Mouse (Mus musculus): ENCODE data around the gene Ube2n.

DNA sequence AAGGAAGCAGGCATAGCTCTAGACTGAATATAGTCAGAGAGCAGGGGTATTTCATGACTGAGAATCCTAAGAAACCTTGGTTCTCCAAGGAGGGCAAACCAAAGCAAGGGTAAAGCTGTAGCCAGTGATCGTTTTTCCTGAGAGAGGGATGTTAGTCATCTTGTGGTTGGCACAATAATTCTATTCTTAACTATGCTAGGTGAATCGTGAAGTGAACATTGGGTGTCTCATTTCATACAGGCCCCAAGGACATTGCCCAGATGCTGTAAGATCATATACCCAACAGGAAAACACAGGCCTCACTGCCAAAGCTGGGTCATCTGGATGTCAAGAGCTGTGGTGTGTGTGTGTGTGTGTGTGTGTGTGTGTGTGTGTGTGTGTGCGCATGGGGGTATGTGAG is 43.8 kb upstream of the Ube2n start:
- TF ChIP-seq POLR2A (IDR thresholded peaks at IDR 0.05; ENCODE audit: control insufficient read depth in 1 of 2, insufficient read depth in 1 of 2, low read depth in 1 of 2, low read length in 2 of 2, poor library complexity in 1 of 2) (no peak), MAZ (IDR thresholded peaks at IDR 0.05; ENCODE audit: low read depth, low read length) (no peak), E2F4 (IDR thresholded peaks at IDR 0.05; ENCODE audit: borderline replicate concordance, low read depth, low read length) (no peak), CTCF (IDR thresholded peaks at IDR 0.05 in 2 of 3, conservative IDR thresholded peaks at IDR 0.05 in 1 of 3; ENCODE audit: control insufficient read depth in 1 of 3, insufficient read depth in 1 of 3, low read depth in 2 of 3, low read length in 3 of 3, poor library complexity in 1 of 3, severe bottlenecking in 1 of 3) (no peak), SMC3 (IDR thresholded peaks at IDR 0.05; ENCODE audit: low read depth, low read length) (no peak), EP300 (IDR thresholded peaks at IDR 0.05; ENCODE audit: low read depth in 1 of 2, low read length in 2 of 2) (no peak), TBP (IDR thresholded peaks at IDR 0.05; ENCODE audit: low read depth, low read length) (no peak), MXI1 (IDR thresholded peaks at IDR 0.05; ENCODE audit: low read depth, low read length) (no peak), RCOR1 (IDR thresholded peaks at IDR 0.05; ENCODE audit: low read depth, low read length) (no peak)

All from MEL (cell line).